In genomic region chr14:76694894-76695293, GRCm38 (mm10) we compare ENCODE assay signal across 22 mouse cellular contexts.
A peak's percentile ranks its signal among the peaks of the same experiment; 100 is the strongest.
DNase-seq lines count a peak whose midpoint lies in the region; ATAC-seq lines count a peak whose summit lies in the region.
"Had no signal": no experiment of that assay in that cellular context is flagged by ENCODE, and none has a peak within 500 bp of the region (broad histone marks: within the 10 kb centered on the region; RNA-seq: fewer than 3 reads in every experiment).

No protein-coding gene starts in this region.

- H3K9ac ChIP-seq in kidney, embryonic 15.5 days: no peak overlapping the region
- H3K9ac ChIP-seq: embryonic facial prominence, embryonic 12.5 days; hindbrain, embryonic 13.5 days; limb, embryonic 13.5 days had no signal

- no peaks in the 10 kb centered on the region for H3K27me3 ChIP-seq in kidney, embryonic 15.5 days
- no peaks in the 10 kb centered on the region for H3K27me3 ChIP-seq in limb, embryonic 10.5 days (ENCODE audit: low read depth, poor library complexity, severe bottlenecking)
- H3K27me3 ChIP-seq: embryonic facial prominence, embryonic 12.5 days; hindbrain, embryonic 13.5 days; limb, embryonic 13.5 days; Patski had no signal

- peaks cover 68% of the 10 kb centered on the region for H3K4me1 ChIP-seq in kidney, embryonic 15.5 days
- H3K4me1 ChIP-seq in limb, embryonic 10.5 days: peaks cover 62% of the 10 kb centered on the region

- H3K36me3 ChIP-seq in kidney, embryonic 15.5 days: no peaks in the 10 kb centered on the region
- no peaks in the 10 kb centered on the region for H3K36me3 ChIP-seq in limb, embryonic 10.5 days
- H3K36me3 ChIP-seq: embryonic facial prominence, embryonic 12.5 days; hindbrain, embryonic 13.5 days; limb, embryonic 13.5 days; midbrain, embryonic 10.5 days had no signal

- no peak for ATAC-seq in kidney, embryonic 15.5 days (replicated peaks; ENCODE audit: low FRiP score)
- ATAC-seq: forebrain, embryonic 14.5 days; inflammation-experienced regulatory T-cells, adult 6 months; Patski had no signal

- H3K27ac ChIP-seq in kidney, embryonic 15.5 days: peak overlapping the region; percentile 91
- peak overlapping the region; percentile 46; the same call in 1 of the 2 replicates for H3K27ac ChIP-seq in limb, embryonic 10.5 days
- H3K27ac ChIP-seq: hindbrain, embryonic 13.5 days; midbrain, embryonic 10.5 days had no signal

- H3K4me2 ChIP-seq in kidney, embryonic 15.5 days: peak overlapping the region; percentile 17; the same call in 1 of the 2 replicates
- H3K4me2 ChIP-seq: embryonic facial prominence, embryonic 12.5 days; hindbrain, embryonic 13.5 days; limb, embryonic 13.5 days; lung, embryonic 14.5 days had no signal

- H3K4me3 ChIP-seq in kidney, embryonic 15.5 days (replicated peaks): no peak overlapping the region
- no peak overlapping the region for H3K4me3 ChIP-seq in limb, embryonic 10.5 days
- H3K4me3 ChIP-seq: embryonic facial prominence, embryonic 12.5 days; hindbrain, embryonic 13.5 days; limb, embryonic 13.5 days; midbrain, embryonic 10.5 days had no signal

- no peak for DNase-seq in kidney, adult 9 months
- DNase-seq in thymus, postnatal 0 days (ENCODE audit: low spot score): peak; percentile 51
- DNase-seq in thymus, adult 18-20 months: no peak
- no peak for DNase-seq in limb, embryonic 10.5 days (ENCODE audit: low spot score)
- peak; percentile 70 for DNase-seq in thymus, postnatal 4 days
- no peak for DNase-seq in urinary bladder, postnatal 10 days (ENCODE audit: low spot score)
- DNase-seq: adrenal gland, adult 8-10 months; cerebellum, adult 8-10 months; gastrocnemius, postnatal 25 days; heart, postnatal 10 days; kidney, postnatal 4 days; lung, embryonic 14.5 days; lung, postnatal 36 days; retina, postnatal 1 day had no signal

- H3K9me3 ChIP-seq in kidney, embryonic 15.5 days (replicated peaks): no peaks in the 10 kb centered on the region
- H3K9me3 ChIP-seq in limb, embryonic 10.5 days (replicated peaks): no peaks in the 10 kb centered on the region
- H3K9me3 ChIP-seq: embryonic facial prominence, embryonic 12.5 days; hindbrain, embryonic 13.5 days; limb, embryonic 13.5 days; midbrain, embryonic 10.5 days had no signal

- 54% methylated on average over 8 of the region's 8 CpGs for WGBS in kidney, embryonic 15.5 days
- 77% methylated on average over 8 of the region's 8 CpGs for WGBS in limb, embryonic 10.5 days

Comparison
In these comparisons a context has a peak if more than half of its experiments do, and no peak if none do; other contexts are left out.
1. DNase-seq: peak in thymus, postnatal 0 days (single experiment) and thymus, postnatal 4 days (single experiment); none in kidney, adult 9 months (single experiment), thymus, adult 18-20 months (0 of 2), limb, embryonic 10.5 days (single experiment) and urinary bladder, postnatal 10 days (single experiment).